Mouse (Mus musculus) liver, adult 2 months (tissue): ENCODE results near the gene Rrnad1. TPM values are rescaled to one million over a fixed set of nuclear protein-coding genes. Genes with fewer than 3 reads are reported as not detected.

Experiments
- DNase-seq: peaks from one replicate; pipeline ENCODE4 v3.0.0-alpha.2; 2011; ENCODE audit warnings: low read depth, low spot score; ENCODE audit errors: extremely low read depth
- H3K27ac ChIP-seq: fragments of 200-500 bp; replicated peaks from 2 replicates; pipeline ENCODE4 v1.5.1; 2012; ENCODE audit warnings: low read depth, mild to moderate bottlenecking, control low read depth, inconsistent platforms, low read length; ENCODE audit not compliant: insufficient read depth
- H3K27me3 ChIP-seq: fragments of 200-500 bp; 2 replicates; pipeline ENCODE4 v1.6.1; 2012; ENCODE audit warnings: mild to moderate bottlenecking, moderate library complexity, low read length, inconsistent platforms; ENCODE audit not compliant: control insufficient read depth, insufficient read depth
- H3K36me3 ChIP-seq: fragments of 200-500 bp; 2 replicates; pipeline ENCODE4 v1.6.1; 2012; ENCODE audit warnings: low read length, inconsistent platforms; ENCODE audit not compliant: control insufficient read depth, insufficient read depth
- H3K4me1 ChIP-seq: fragments of 200-500 bp; 2 replicates; pipeline ENCODE4 v1.6.1; 2011; ENCODE audit warnings: low read length; ENCODE audit not compliant: control insufficient read depth, insufficient read depth
- H3K4me3 ChIP-seq: fragments of 200-500 bp; 2 replicates; pipeline ENCODE4 v1.5.1; 2011; ENCODE audit warnings: low read depth, mild to moderate bottlenecking, control low read depth, low read length, moderate library complexity; ENCODE audit not compliant: insufficient read depth
- H3K79me2 ChIP-seq: fragments of 200-500 bp; 2 replicates; pipeline ENCODE4 v1.6.1; 2012; ENCODE audit warnings: inconsistent platforms, mild to moderate bottlenecking, low read length, moderate library complexity; ENCODE audit not compliant: control insufficient read depth, insufficient read depth
- H3K9ac ChIP-seq: fragments of 200-500 bp; 2 replicates; pipeline ENCODE4 v1.6.1; 2012; ENCODE audit warnings: low read depth, mild to moderate bottlenecking, control low read depth, inconsistent platforms, low read length
- CTCF ChIP-seq: fragments of 200-500 bp; IDR thresholded peaks from 2 replicates; pipeline ENCODE4 v1.5.1; 2011; ENCODE audit warnings: low read depth, low read length, control low read depth
- POLR2A ChIP-seq: fragments of 200-500 bp; IDR thresholded peaks from 2 replicates; pipeline ENCODE4 v1.6.1; 2011; ENCODE audit warnings: low read length, control low read depth; ENCODE audit not compliant: insufficient read depth; ENCODE audit errors: extremely low read depth
- WGBS: fragments of 180-500 bp; shearing (Covaris S2); methylation state at CpG from one replicate; pipeline ENCODE4 v1.1.7; 2018; 5-methylcytosine and 5-hydroxymethylcytosine counted together
- polyA plus RNA-seq: library from polyadenylated mRNA; depleted of rRNA; stranded (reverse); fragments of >200 nt; gene quantifications from 2 replicates; pipeline ENCODE4 v1.2.3, GENCODE M21; 2012
- total RNA-seq: library from RNA; depleted of rRNA; stranded (reverse); fragments of >200 nt; gene quantifications from 2 replicates; pipeline ENCODE4 v1.2.3, GENCODE M21; 2014

Gene Rrnad1
- total and polyA plus RNA-seq, 2 experiments: 6.2 to 18.4 TPM

DNA sequence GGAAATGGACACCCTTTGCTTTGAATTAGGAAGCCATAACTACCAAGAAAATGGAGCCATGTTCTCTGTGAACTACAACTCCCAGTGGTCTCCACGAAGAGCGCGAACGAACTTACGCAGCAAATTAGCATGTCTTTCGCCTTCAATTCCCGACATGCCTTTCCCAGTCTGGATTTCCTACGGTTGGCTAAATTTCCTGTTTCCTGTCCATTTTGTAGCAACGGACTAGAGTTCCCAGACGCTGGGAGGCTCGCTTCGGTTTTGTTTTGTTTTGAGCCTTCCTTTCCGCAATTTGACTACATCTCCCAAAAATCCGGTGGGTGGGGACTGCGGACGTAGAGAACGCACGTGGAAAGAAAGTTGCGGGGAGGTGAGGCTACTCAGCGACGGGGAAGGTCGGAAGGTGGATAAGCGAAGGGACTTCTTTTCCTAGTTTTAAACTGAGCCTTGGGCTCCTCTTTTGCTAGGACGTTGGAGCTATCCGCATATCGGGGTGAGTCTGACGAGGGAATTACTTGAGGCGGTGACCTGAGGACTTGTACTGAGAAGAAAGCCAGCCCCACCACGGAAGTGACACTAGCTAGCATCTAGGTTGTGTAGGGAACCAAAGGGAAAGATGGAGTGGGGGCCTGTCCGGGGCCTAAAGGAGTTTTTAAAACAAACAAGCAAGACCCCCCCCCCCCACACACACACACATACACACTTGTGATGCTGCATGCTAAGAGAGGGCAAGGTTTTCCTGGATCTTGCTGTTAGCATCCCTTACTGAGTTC, 11.0 kb downstream of the Rrnad1 start, which contains the start of gene Mrpl24:
Mrpl24 (plus strand) TSS at position 171 of the 773 bp plus-strand sequence.
- DNase-seq: peak; percentile 100
- Histone ChIP-seq H3K79me2 (no peaks in the 10 kb centered on the region), H3K27ac (peak within 1 kb of the TSS; percentile 71), H3K9ac (peak within 1 kb of the TSS; percentile 76), H3K4me3 (peak within 1 kb of the TSS; percentile 71), H3K27me3 (no peaks in the 10 kb centered on the region), H3K36me3 (peaks cover 31% of the 10 kb centered on the region), H3K4me1 (peaks cover 4% of the 10 kb centered on the region; the same call in 1 of the 2 replicates)
- TF ChIP-seq CTCF (no peak), POLR2A (0 out of 2 replicates have a peak, but pooled peaks have one; percentile 17)
- under 1% methylated on average over 30 of the region's 30 CpGs for WGBS

DNA sequence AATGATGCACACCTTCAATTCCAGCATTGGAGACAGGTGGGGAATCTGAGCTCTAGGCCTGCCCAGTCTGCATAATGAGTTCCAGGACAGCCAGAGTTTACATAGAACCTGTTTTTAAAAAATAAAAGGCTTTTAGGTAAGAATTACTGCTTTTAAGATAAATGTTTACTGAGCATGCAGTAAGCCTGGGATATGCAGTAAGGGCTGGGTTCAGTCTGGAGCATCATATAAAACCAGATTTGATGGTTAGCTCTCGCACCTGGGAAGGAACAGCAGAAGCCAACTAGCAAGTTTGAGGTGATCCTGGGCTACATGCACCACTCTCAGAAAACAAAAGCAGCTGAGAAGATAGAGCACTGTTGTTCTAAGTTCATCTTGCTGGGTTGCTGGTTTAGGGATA, 12.0 kb downstream of the Rrnad1 start:
- H3K9ac ChIP-seq: no peak overlapping the region
- H3K36me3 ChIP-seq: peaks cover 24% of the 10 kb centered on the region
- H3K79me2 ChIP-seq: no peaks in the 10 kb centered on the region
- no peak for DNase-seq
- no peak for TF ChIP-seq POLR2A
- no peak for TF ChIP-seq CTCF
- no peaks in the 10 kb centered on the region for H3K27me3 ChIP-seq
- H3K4me1 ChIP-seq: peaks cover 4% of the 10 kb centered on the region; the same call in 1 of the 2 replicates
- 100% methylated on average over 1 of the region's 1 CpGs for whole genome bisulfite sequencing
- no peak overlapping the region for H3K27ac ChIP-seq
- no peak overlapping the region for H3K4me3 ChIP-seq

DNA sequence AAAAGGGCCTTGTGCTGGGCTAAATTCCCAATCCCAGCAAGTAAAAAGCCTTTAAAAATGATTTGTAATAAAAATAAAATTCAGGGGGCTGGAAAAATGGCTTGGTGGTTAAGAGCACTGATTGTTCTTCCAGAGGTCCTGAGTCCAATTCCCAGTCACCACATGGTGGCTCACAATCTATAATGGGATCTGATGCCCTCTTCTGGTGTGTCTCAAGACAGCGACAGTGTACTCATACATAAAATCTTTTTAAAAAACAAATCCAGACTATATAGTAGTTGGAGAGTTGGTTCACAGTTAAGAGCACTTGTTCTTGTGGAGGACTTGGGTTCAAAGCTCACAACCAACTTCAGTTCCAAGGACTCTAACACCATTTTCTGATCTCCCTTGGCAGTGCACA, 13.5 kb downstream of the Rrnad1 start:
- Histone ChIP-seq H3K27ac (no peak overlapping the region), H3K4me1 (peaks cover 4% of the 10 kb centered on the region; the same call in 1 of the 2 replicates)
- no peak for TF ChIP-seq POLR2A

DNA sequence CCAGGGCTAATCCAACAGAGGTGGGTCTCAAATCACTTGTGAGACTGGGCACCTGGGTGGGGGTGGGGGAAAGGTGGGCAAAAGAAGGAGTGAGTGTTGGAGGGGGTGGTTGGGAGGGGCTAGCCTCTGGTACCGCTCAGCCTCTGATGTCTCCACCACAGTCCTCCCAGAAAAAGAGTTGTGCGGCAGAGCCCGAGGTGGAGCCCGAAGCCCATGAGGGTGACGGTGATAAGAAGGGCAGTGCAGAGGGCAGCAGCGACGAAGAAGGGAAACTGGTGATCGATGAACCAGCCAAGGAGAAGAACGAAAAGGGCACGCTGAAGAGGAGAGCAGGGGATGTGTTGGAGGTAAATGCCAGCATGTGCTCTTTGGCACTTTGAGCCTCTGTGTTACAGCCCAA, 16.6 kb downstream of the Rrnad1 start:
- Histone ChIP-seq H3K27me3 (no peaks in the 10 kb centered on the region), H3K9ac (no peak overlapping the region), H3K4me1 (peaks cover 18% of the 10 kb centered on the region), H3K36me3 (peaks cover 14% of the 10 kb centered on the region), H3K4me3 (no peak overlapping the region), H3K79me2 (peaks cover 17% of the 10 kb centered on the region; the same call in 1 of the 2 replicates), H3K27ac (no peak overlapping the region)
- WGBS: 94% methylated on average over 10 of the region's 10 CpGs
- DNase-seq: no peak
- TF ChIP-seq CTCF (no peak), POLR2A (no peak)

More for the DNA sequence above, 13.5 kb downstream of the Rrnad1 start:
- no peak overlapping the region for H3K4me3 ChIP-seq
- peaks cover 4% of the 10 kb centered on the region; the same call in 1 of the 2 replicates for H3K79me2 ChIP-seq
- H3K27me3 ChIP-seq: no peaks in the 10 kb centered on the region
- WGBS: 98% methylated on average over 1 of the region's 1 CpGs
- no peak overlapping the region for H3K9ac ChIP-seq
- DNase-seq: no peak
- H3K36me3 ChIP-seq: peaks cover 17% of the 10 kb centered on the region

DNA sequence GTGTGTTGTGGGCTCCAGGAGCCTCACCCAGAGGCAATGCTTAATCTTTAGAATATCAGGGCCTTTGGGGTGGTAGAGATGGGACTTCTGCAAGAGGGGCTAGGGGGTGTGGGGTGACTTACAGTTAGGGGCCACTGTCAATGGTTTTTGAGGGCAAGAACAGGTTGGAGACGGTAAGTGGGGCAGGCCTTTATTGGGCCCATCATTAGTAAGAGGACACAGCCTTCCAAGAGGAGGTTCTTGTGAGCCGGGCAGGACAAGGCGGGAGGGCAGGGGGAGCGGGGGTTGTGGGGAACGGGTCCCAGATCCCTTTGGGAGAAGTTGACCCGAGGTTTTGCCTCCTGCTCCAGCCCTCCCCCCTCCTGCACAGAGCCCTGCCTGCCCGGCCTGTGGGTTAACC, 17.0 kb downstream of the Rrnad1 start:
- H3K4me1 ChIP-seq: peaks cover 20% of the 10 kb centered on the region
- H3K79me2 ChIP-seq: peaks cover 21% of the 10 kb centered on the region; the same call in 1 of the 2 replicates
- H3K9ac ChIP-seq: no peak overlapping the region
- no peak overlapping the region for H3K27ac ChIP-seq
- peaks cover 14% of the 10 kb centered on the region for H3K36me3 ChIP-seq
- 84% methylated on average over 7 of the region's 7 CpGs for WGBS
- no peak for DNase-seq
- TF ChIP-seq CTCF (no peak), POLR2A (no peak)
- no peak overlapping the region for H3K4me3 ChIP-seq
- H3K27me3 ChIP-seq: no peaks in the 10 kb centered on the region
